Comparison of ENCODE assay signal across 9 mouse cellular contexts in genomic region chr5:115521553-115522461, GRCm38 (mm10). TPM values are rescaled to one million over a fixed set of nuclear protein-coding genes. Genes with fewer than 3 reads are reported as not detected.
DNase-seq lines count a peak whose midpoint lies in the region; ATAC-seq lines count a peak whose summit lies in the region.
"Had no signal": no experiment of that assay in that cellular context is flagged by ENCODE, and none has a peak within 500 bp of the region (broad histone marks: within the 10 kb centered on the region; RNA-seq: fewer than 3 reads in every experiment).

No protein-coding gene starts in this region.

- peak overlapping the region; percentile 77 for H3K27ac ChIP-seq in heart, embryonic 10.5 days
- peak overlapping the region; percentile 89 for H3K27ac ChIP-seq in kidney, embryonic 15.5 days

- H3K27me3 ChIP-seq in heart, embryonic 10.5 days (ENCODE audit: insufficient read depth, poor library complexity, severe bottlenecking) = no peaks in the 10 kb centered on the region
- no peaks in the 10 kb centered on the region for H3K27me3 ChIP-seq in kidney, embryonic 15.5 days

- peak overlapping the region; percentile 30; the same call in 1 of the 2 replicates for H3K4me2 ChIP-seq in kidney, embryonic 15.5 days

- no peak for ATAC-seq in kidney, embryonic 15.5 days (replicated peaks; ENCODE audit: low FRiP score)

- no peaks in the 10 kb centered on the region for H3K9me3 ChIP-seq in heart, embryonic 10.5 days
- no peaks in the 10 kb centered on the region for H3K9me3 ChIP-seq in kidney, embryonic 15.5 days (replicated peaks)

- H3K4me3 ChIP-seq in heart, embryonic 10.5 days = no peak overlapping the region
- no peak overlapping the region; the same call in 1 of the 2 replicates for H3K4me3 ChIP-seq in kidney, embryonic 15.5 days (replicated peaks)

- H3K36me3 ChIP-seq in heart, embryonic 10.5 days = peaks cover 13% of the 10 kb centered on the region; the same call in 1 of the 2 replicates
- 0 out of 2 replicates have a peak, but pooled peaks cover 4% of the 10 kb centered on the region for H3K36me3 ChIP-seq in kidney, embryonic 15.5 days

- peak; percentile 63 to 81 for DNase-seq in adrenal gland, adult (ENCODE audit: inconsistent age in 2 of 2, low spot score in 1 of 2)
- DNase-seq in adrenal gland, postnatal 4 days (ENCODE audit: low spot score in 2 of 2) = no peak
- DNase-seq in CD8-positive naive resting alpha-beta T cell, adult 2 months (ENCODE audit: low read depth in 2 of 2, low spot score in 2 of 2) = peak; percentile 45 to 59
- no peak for DNase-seq in heart, embryonic 10.5 days (ENCODE audit: low spot score)
- peak; percentile 84 for DNase-seq in lung, postnatal 36 days
- DNase-seq in thymus, postnatal 4 days = peak; percentile 74
- DNase-seq in retina, postnatal 1 day = no peak

- WGBS in heart, embryonic 10.5 days = 69% methylated on average over 20 of the region's 21 CpGs
- 43% methylated on average over 21 of the region's 21 CpGs for WGBS in kidney, embryonic 15.5 days

- H3K4me1 ChIP-seq in heart, embryonic 10.5 days = peaks cover 74% of the 10 kb centered on the region
- peaks cover 72% of the 10 kb centered on the region for H3K4me1 ChIP-seq in kidney, embryonic 15.5 days

- no peak overlapping the region for H3K9ac ChIP-seq in kidney, embryonic 15.5 days

RNA-seq across cellular contexts. Expression of gene Pxn, which starts 15.3 kb away (rescaled TPM):
- 10 to 100 TPM; 77.6 to 82.4 TPM for total RNA-seq in adrenal gland, postnatal 4 days (2021)
- 30.3 and 31.9 TPM in 2 replicates for polyA plus RNA-seq in heart, embryonic 10.5 days (2016; fragmentation: Nextera tagmentation; extraction: Ambion mirVana)
- 51.7 and 56.1 TPM in 2 replicates for polyA plus RNA-seq in kidney, embryonic 15.5 days (2015; fragmentation: Nextera tagmentation; extraction: Ambion mirVana)

RNA-seq across cellular contexts. Expression of gene Sirt4, which starts 37.3 kb away (rescaled TPM):
- 10 to 100 TPM; 29.9 to 31.3 TPM for total RNA-seq in adrenal gland, postnatal 4 days (2021)
- 18.7 and 19.0 TPM in 2 replicates for polyA plus RNA-seq in heart, embryonic 10.5 days (2016; fragmentation: Nextera tagmentation; extraction: Ambion mirVana)
- polyA plus RNA-seq in kidney, embryonic 15.5 days (2015; fragmentation: Nextera tagmentation; extraction: Ambion mirVana) = 24.6 and 25.0 TPM in 2 replicates

RNA-seq across cellular contexts. Expression of gene Rplp0, which starts 37.5 kb away (rescaled TPM):
- total RNA-seq in adrenal gland, postnatal 4 days (2021) = 1,000 to 10,000 TPM; 1,094 to 1,122 TPM
- polyA plus RNA-seq in heart, embryonic 10.5 days (2016; fragmentation: Nextera tagmentation; extraction: Ambion mirVana) = 1,223 and 1,345 TPM in 2 replicates
- 1,539 and 1,600 TPM in 2 replicates for polyA plus RNA-seq in kidney, embryonic 15.5 days (2015; fragmentation: Nextera tagmentation; extraction: Ambion mirVana)

RNA-seq across cellular contexts. Expression of gene Gcn1l1, which starts 43.2 kb away (rescaled TPM):
- total RNA-seq in adrenal gland, postnatal 4 days (2021) = 10 to 100 TPM; 83.5 to 87.5 TPM
- 47.8 and 49.8 TPM in 2 replicates for polyA plus RNA-seq in heart, embryonic 10.5 days (2016; fragmentation: Nextera tagmentation; extraction: Ambion mirVana)
- polyA plus RNA-seq in kidney, embryonic 15.5 days (2015; fragmentation: Nextera tagmentation; extraction: Ambion mirVana) = 44.3 and 49.3 TPM in 2 replicates

RNA-seq across cellular contexts. Expression of gene Pla2g1b, which starts 55.7 kb away (rescaled TPM):
- total RNA-seq in adrenal gland, postnatal 4 days (2021) = 10 to 100 TPM in 1 of 2 experiments, not detected in 1; 13.7 TPM
- polyA plus RNA-seq in heart, embryonic 10.5 days (2016; fragmentation: Nextera tagmentation; extraction: Ambion mirVana) = 0.48 and 1.4 TPM in 2 replicates
- polyA plus RNA-seq in kidney, embryonic 15.5 days (2015; fragmentation: Nextera tagmentation; extraction: Ambion mirVana) = 0.61 and 1.2 TPM in 2 replicates
- polyA plus RNA-seq: C2C12 had no signal

Comparison
In these comparisons a context has a peak if more than half of its experiments do, and no peak if none do; other contexts are left out.
1. DNase-seq: peak in adrenal gland, adult (2 of 2), CD8-positive naive resting alpha-beta T cell, adult 2 months (2 of 2), lung, postnatal 36 days (single experiment) and thymus, postnatal 4 days (single experiment); none in adrenal gland, postnatal 4 days (0 of 2), heart, embryonic 10.5 days (single experiment) and retina, postnatal 1 day (single experiment).